Mouse (Mus musculus) left cerebral cortex, postnatal 14 days (tissue): ENCODE measurements around the gene Thegl. TPM values are rescaled to one million over a fixed set of nuclear protein-coding genes. Genes with fewer than 3 reads are reported as not detected.
"Not testable (repeated sequence)": the region's sequence is repeated elsewhere in the genome, so short reads cannot be mapped to it uniquely, and the experiment has no call there.

Experiments
- DNase-seq, 2 experiments: peaks; one replicate each; pipeline ENCODE4 v3.0.0; 2021 to 2022; ENCODE audit warnings: low spot score in 2 of 2, mixed read lengths in 1 of 2
- intact Hi-C: fragments of 180-260 bp; cut with DNase I; formaldehyde crosslinking; loops from one replicate; pipeline ENCODE4 v1.15.1; 2025
- long read RNA-seq, 2 experiments: library from polyadenylated mRNA; stranded (forward); transcript quantifications; one replicate each; pipeline ENCODE4 v2.0.0; 2021
- total RNA-seq, 2 experiments: library from RNA; stranded (reverse); gene quantifications; 2 replicates each; pipeline ENCODE4 v1.2.3; 2021

Thegl gene
- total RNA-seq = under 1 TPM; 0.55 to 0.83 TPM
- long read RNA-seq, experiment 1, partial matches to known transcripts = 1 of 2 reads
- long read RNA-seq, experiment 1, other reads (novel, unspliced or antisense) = 1 of 2 reads
- long read RNA-seq, experiment 2 = 0 reads

DNA sequence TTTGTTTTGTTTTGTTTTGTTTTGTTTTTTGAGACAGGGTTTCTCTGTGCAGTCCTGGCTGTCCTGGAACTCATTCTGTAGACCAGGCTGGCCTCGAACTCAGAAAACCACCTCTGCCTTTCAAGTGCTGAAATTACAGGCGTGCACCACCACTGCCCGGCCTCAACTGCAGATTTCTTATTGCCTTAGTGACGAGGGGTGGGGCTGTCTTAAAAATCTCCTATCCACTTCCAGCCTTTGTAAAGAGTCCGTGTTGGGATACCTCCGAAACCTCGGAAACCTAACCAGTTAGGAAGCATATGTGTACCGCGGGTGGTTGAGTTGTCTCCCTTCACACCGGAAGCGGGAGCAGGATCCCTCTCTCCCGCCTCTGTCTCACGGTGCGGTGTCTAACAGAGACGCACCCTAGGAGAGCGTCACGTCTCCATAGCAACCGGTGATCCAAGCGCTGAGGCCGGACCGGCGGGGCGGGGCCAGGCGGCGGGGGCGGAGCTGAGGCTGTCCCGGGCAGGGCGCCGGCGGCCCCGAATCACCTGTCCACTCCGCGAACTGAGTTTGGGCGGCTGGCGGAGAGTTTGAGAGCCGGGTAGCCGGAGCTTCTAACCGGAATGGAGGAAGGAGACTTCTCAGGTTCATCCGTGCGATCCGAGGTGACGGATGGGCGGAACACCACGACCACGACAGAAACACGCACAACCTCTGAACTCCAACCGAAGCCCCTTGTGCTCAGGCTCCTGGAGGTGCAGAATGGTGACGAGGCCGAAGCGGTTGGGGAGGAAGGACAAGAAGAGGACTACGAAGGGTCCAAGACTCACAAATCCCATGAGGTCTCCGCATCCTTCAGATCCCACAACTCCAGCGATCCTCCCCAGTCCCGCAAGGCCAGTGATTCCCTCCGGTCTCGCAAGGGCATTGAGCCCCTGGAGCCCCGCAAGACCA, at the start of gene Thegl:
Gene Thegl (plus strand): TSS at position 480 of the 939 bp plus-strand sequence.
- peak; percentile 69 to 71 for DNase-seq
- intact Hi-C loops = no loop called here

DNA sequence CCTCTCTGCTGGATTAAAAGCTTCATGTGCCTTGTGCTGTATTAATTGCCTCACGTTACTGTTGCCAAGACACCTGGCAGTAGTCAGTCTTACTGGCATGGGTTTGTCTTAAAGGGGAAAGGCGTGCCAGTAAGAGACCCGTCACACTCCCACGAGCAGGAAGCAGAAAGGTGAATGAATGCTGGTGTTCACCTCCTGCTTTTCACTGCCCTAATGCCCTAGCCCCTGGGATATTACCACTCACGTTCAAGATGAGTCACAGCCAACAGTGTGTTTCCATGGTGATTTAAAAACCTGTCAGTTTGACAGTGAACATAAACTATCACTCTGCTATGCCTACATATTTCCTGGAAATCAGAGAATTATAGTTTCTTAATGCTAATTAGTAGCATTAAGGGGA, 46.6 kb upstream of the Thegl start:
- no peak for DNase-seq

DNA sequence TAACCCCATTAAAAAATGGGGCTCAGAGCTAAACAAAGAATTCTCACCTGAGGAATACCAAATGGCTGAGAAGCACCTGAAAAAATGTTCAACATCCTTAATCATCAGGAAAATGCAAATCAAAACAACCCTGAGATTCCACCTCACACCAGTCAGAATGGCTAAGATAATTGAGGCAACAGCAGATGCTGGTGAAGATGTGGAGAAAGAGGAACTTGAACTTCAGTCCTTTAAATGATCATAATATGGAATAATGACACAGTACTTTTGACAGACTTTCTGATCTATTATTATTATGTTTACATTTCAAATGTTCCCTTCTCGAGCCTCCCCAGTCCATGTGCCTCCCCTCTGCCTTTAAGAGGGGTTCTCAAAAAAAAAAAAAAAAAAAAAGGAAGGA, 44.7 kb upstream of the Thegl start:
- intact Hi-C loops, DNase-seq: not testable (repeated sequence)

More for the DNA sequence above, 46.6 kb upstream of the Thegl start:
- intact Hi-C loops = no loop called here

DNA sequence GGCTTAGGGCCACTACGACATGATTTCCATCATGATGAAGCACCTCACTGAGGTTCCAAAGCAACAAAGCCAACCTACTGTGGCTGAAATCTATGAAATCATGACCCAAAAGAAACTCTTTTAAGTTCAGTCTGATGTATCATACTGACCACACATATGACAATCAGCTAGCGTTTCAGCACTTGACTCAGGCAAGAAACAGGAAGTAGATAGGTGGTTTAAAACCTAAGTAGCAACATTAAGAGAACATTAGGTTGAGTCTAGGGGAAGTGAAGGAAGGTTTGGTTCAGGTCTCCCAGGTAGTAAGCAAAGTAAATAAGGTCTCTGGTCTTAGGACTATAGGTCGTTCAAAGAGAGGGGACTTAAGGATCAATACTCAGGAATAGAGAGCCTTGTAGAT, 42.3 kb upstream of the Thegl start:
- DNase-seq = no peak
- intact Hi-C loops = no loop called here

DNA sequence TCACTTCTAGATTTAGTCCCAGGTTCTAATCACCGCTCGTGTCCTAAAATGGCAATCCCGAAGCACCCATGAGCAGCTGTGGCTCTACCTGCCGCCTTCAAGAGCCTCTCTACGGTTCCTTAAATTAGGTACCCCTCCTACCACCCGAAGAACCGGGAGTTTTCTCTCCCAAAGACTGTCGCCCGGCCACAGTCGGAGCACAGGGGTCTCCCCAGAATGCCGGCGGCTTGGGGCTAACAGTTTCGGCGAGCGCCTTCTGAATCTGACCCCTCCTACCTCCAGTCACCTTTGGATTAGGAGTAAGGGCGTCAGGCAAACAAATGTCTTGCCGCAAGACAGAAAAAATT, 41.6 kb upstream of the Thegl start:
- DNase-seq = no peak
- intact Hi-C loops = no loop called here

DNA sequence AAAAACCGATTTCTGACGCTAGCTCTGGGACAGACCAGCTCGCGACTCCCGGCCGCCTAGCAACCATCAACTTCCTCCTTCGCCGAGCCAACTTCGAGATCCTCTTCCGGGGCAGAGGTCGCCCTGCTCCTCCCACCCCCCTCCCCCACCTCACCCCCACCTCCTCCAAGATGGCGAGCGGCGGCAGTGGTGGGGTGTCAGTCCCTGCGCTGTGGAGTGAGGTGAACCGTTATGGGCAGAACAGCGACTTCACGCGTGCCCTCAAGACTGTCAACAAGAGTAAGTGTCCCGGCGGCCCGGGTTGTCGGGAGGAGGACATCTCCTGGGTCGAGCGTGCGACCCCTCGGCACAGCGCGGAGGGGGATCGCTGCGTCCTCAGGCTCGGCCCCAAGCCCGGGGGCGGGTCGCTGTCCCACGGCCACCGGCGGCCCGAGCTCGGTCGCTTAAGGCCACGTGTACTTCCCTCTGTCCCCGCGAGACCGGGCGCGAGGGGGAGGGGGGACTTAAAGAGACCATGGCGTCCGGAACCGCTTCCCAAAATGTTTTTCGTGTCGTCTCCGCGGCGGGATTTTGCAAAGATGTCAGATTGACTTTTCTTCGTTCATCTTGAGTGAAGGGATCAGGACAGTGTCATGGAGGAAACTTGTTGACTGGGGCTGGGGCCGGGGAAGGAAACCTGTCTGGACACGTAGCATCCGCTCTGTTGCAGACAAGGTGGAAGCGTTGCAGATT, 41.1 kb upstream of the Thegl start, which contains the start of gene Srp72:
Gene Srp72 (plus strand): TSS at position 130 of the 732 bp plus-strand sequence.
- peak; percentile 87 for DNase-seq
- intact Hi-C loops = no loop called here

DNA sequence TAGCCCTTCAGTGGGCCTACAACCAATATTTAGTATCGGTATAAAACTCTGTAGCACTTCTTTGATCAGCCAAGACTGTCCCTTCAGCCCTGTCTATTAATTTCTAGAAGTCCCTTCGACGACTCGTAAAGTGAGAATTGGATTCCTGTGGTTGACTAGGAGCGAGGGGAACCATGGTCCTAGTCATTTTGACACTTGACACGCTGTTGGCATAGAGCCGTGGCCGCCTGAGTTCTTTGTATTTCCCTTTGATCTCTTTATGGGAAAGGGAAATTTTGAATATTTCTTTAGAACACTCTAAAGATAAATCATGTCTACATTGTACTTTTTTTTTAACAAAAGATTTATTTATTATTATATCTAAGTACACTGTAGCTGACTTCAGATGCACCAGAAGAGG, 40.1 kb upstream of the Thegl start:
- intact Hi-C loops = no loop called here
- no peak for DNase-seq

DNA sequence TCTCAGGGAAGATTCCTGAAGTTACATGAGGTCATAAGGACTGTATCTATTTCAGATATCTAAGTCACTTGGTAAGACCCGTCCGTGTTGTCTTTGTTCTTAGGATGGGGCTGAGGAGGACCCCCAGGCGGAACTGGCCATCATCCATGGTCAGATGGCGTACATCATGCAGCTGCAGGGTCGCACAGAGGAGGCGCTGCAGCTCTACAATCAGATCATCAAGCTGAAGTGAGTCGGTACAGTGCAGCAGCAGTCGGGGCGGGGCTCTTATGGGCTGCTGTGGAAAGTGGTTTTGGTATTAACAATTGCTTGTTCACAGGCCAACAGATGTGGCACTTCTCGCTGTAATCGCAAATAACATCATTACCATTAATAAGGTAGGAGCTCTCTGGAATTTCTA, 31.8 kb upstream of the Thegl start:
- intact Hi-C loops = loop anchor here (5.0 kb wide), 1 partner anchor 343 kb away; no protein-coding TSS in a partner anchor

DNA sequence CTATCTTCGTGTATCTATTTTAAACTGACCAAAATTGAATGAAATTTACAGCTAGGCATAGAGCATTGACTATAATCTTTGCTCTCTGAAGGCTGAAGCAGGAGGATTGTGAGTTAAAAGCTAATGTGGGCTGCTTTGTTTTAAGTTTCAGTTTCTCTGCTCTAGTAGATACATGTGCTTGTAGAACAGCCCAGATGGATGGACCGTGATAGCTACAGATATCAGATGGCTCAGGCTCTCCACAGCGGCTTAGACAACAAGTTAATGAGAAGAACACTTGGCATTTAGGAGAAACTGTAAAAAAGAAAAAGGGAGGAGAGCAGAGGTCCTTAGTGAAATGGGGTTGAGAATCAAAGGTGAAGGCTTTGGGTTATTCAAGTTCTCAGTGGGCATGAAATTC, 25.0 kb upstream of the Thegl start:
- no peak for DNase-seq
- intact Hi-C loops = no loop called here

More for the DNA sequence above, 31.8 kb upstream of the Thegl start:
- no peak for DNase-seq

DNA sequence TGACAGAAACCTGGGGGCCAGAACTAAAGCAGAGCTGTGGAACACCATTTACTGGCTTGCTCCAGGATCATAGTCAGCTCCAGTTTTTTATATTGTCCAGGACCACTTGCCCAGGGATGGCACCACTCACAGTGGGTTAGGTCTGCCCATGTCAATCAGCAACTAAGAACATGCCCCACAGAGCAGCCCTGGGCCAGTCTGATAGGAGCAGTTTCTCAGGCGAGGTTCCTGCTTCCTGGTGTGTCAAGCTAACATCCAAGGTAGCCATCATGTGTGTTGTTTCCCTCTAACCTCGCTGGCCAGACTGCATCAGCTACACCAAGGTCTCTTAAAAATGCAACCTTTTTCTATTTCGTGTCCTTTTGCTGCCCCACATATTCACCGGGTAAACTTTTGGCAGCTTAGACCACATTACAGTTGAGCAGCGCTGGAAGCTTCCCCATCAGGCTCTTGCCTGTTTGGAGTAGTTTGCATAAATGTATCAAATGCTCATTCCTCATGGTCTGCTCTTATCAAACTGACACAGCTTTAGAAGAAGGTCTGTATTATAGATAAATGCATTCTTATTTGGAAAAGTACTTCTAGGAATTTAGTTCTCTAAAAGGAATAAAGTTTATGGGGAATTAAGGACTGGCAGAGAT, 22.5 kb upstream of the Thegl start:
- intact Hi-C loops = no loop called here
- no peak for DNase-seq

DNA sequence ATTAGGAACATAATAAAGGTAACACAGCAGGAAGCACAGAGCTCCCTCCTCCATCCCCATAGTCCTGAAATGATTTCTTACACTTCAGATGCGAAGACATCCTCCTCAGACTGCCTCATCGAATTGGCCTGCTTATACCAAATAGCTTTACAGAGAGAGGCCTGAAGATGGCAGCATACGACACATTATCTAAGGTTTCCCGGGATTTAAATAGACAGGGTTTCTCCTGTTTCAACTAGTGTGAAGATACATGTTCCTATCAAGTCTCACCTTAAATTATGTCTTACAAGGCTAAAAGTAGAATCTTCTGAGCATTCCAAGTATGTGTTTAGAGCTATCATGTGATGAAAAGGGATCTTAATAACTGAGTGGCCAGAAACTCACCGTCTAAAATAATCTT, 17.4 kb upstream of the Thegl start:
- DNase-seq = peak; percentile 56 to 78
- intact Hi-C loops = loop anchor here (5.0 kb wide), 2 partner anchors 169 to 219 kb away; no protein-coding TSS in a partner anchor

DNA sequence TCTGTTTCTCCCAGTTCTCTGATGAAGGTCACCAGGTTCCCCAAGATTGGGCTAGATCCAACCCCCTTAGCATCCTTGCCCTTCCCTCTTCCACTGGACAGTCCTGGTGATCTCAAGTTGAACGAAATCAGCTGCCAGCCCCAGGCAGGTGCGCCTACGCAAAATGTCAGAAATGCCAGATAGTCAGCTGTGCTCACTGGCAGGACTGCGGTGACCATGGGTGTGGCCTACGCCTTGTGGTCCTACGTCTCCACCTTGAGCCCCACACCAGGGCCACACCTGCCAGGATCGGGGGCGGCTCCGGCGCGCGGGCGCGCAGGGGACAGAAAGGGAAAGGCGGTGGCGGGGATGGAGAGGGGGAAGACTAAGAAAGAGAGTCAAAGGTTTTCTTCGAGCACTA, 14.6 kb upstream of the Thegl start:
- intact Hi-C loops = no loop called here
- DNase-seq = no peak

DNA sequence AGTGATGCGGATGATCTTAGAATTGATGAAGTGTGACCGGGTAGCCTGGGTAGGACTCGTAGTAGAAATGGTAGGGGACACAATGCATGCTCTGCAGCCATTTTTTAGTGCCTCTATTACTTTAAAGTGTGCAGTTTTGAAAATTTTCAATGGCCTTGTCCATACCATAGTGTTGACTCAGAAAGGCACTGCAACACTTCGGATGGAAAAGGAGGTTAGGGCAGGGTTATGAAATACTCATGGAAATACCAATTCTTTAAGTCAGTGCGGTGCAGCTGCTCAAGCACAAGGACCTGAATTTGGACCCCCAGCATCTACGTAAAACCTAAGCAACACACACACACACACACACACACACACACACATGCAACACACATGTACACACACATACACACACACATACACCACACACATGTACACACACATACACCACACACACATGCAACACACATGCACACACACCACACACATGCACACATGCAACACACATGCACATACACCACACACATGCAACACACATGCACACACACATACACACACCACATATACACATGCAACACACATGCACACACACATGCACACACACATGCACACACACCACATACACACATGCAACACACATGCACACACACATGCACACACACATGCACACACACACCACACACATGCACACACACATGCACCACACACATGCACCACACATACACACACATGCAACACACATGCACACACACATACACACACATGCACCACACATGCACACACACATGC, 11.6 kb upstream of the Thegl start, which contains the start of gene Arl9:
Gene Arl9 (plus strand): TSS at position 5 of the 771 bp plus-strand sequence.
- no peak for DNase-seq
- intact Hi-C loops = no loop called here

DNA sequence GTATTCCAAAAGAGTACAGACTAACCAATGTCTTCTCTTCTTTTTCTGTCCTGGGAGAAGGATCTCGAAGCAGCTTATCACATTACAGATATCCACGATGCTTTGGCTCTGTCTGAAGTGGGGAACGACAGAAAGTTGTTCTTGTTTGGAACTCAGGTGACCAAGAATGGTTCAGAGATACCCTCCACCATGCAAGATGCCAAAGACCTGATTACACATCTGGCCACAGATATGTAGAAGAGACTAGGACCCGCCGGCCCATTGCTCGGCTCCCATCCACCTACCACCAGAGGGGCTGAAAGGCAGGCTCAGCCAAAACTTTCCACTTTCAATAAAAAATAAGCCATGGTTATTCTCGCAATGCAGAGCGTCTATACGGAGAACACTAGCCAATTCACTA, 5.5 kb upstream of the Thegl start:
- intact Hi-C loops = no loop called here
- no peak for DNase-seq

DNA sequence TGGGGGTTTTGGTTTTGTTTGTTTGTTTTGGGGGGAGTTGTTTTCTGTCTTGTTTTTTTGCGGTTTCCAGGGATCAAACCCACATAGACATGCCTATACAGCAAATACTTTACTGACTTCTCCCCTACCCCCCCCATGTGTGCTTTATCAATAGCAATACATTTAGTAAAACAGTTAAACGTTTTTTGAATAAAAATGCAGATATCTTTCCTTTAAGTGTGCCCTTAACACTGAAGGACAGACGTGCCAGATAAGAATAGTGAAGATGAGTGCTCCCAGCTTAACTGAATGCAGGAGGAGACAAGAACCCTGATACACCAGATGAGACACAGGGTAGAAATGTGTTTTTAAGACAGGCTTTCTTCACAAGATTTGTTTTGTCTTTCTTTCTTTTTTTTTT, 4.7 kb upstream of the Thegl start:
- DNase-seq = no peak
- intact Hi-C loops = no loop called here

DNA sequence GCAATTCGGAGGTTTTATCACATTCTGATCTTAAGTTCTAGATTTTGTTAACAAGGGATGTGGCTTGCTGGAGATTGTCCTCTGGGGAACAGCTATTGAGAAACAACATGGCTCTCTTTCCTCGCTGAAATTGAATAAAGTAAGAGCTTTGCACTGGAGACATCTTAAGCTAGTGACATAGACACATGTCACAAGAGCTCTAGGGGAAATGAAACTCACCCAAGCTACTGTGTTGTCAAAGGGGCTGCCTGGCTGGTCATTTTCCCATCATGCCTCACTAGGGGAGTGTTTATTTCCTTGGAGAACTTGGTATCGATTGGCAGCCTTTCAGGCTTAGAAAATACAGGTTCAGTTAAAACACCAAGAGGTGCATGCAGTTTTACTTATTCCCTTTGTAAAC, 2.7 kb upstream of the Thegl start:
- intact Hi-C loops = no loop called here
- no peak for DNase-seq

DNA sequence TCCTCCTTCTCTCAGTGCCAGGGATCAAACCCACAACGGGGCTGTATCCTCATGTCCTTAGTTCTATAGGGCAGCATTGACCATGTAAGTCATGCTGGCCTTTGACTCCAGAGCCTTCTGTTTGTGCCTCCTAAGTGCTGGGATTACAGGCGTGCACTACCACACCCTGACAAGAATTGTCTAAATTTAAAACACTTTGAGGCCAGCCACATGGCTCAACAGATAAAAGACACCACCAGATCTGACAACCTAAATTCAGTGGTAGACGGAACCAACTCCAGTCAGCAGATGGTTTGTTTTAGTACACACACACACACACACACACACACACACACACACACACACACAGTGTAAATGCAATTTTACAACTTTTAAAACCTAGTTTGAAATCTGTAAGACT, 12.2 kb downstream of the Thegl start:
- intact Hi-C loops = no loop called here
- no peak for DNase-seq

DNA sequence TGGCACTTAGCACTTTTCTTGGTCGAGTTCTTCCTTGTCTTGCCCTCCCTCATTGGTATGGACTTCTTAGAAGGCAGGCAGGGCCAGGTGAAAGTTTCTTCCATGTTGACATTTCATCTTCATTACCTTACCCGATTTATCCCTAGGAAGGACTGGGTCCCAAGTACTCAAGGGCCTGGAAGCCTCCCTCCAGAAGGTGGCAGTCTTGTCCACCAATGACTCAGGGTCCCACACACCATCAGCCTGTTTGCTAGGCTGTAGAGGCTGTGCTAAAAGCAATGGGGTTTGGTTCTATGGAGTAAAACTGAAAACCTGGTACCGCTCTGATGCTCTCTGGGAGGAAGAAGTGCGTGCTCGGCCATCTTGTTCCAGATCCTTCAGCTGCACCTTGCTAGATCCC, 13.9 kb downstream of the Thegl start:
- peak in 1 of 2 experiments; percentile 14 for DNase-seq
- intact Hi-C loops = no loop called here

DNA sequence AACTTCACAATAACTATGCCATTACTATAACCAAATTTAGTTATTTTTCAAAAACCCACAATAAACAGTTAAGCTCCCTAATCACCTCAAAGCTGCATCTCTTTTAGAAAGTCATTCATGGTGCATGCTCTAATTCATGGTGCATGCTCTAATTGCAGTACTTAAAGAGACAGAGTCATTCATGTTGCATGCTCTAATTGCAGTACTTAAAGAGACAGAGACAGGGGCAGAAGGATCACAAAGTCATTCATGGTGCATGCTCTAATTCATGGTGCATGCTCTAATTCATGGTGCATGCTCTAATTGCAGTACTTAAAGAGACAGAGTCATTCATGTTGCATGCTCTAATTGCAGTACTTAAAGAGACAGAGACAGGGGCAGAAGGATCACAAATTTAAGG, 19.3 kb downstream of the Thegl start:
- intact Hi-C loops = not testable (repeated sequence)

More for the DNA sequence above, 19.3 kb downstream of the Thegl start:
- not testable (repeated sequence) for DNase-seq
